Mouse (Mus musculus) stomach, embryonic 15.5 days (tissue): ENCODE results near the gene 4931406P16Rik. TPM values are rescaled to one million over a fixed set of nuclear protein-coding genes. Genes with fewer than 3 reads are reported as not detected.

ENCODE experiments used
- ATAC-seq: fragments of 200-750 bp; cut with Nextera tagmentation; 2 replicates; pipeline ENCODE4 v1.8.0; 2017; ENCODE audit warnings: low read depth, moderate number of reproducible peaks, moderate TSS enrichment; ENCODE audit not compliant: insufficient read depth, low FRiP score
- H3K27ac ChIP-seq: fragments of 300-500 bp; sonication (generic); 2 replicates; pipeline ENCODE4 v1.5.1; 2015; ENCODE audit warnings: mild to moderate bottlenecking, inconsistent platforms
- H3K27me3 ChIP-seq: fragments of 300-500 bp; sonication (generic); replicated peaks from 2 replicates; pipeline ENCODE4 v1.6.1; 2015; ENCODE audit warnings: inconsistent platforms
- H3K36me3 ChIP-seq: fragments of 300-500 bp; sonication (generic); 2 replicates; pipeline ENCODE4 v1.6.1; 2015; ENCODE audit warnings: inconsistent platforms
- H3K4me1 ChIP-seq: fragments of 300-500 bp; sonication (generic); 2 replicates; pipeline ENCODE4 v1.6.1; 2015; ENCODE audit warnings: inconsistent platforms
- H3K4me2 ChIP-seq: fragments of 300-500 bp; sonication (generic); 2 replicates; pipeline ENCODE4 v1.6.1; 2015; ENCODE audit warnings: mild to moderate bottlenecking, inconsistent platforms
- H3K4me3 ChIP-seq: fragments of 300-500 bp; sonication (generic); replicated peaks from 2 replicates; pipeline ENCODE4 v1.5.1; 2015; ENCODE audit warnings: inconsistent platforms
- H3K9ac ChIP-seq: fragments of 300-500 bp; sonication (generic); 2 replicates; pipeline ENCODE4 v1.6.1; 2015; ENCODE audit warnings: inconsistent platforms
- H3K9me3 ChIP-seq: fragments of 300-500 bp; sonication (generic); 2 replicates; pipeline ENCODE4 v1.6.1; 2016; ENCODE audit warnings: inconsistent platforms
- WGBS: fragments of 180-500 bp; shearing (Covaris S2); methylation state at CpG from one replicate; pipeline ENCODE4 v1.1.7; 2015; 5-methylcytosine and 5-hydroxymethylcytosine counted together
- polyA plus RNA-seq: library from polyadenylated mRNA; unstranded; fragments of >200 nt; fragmentation: Nextera tagmentation; extraction: Ambion mirVana; gene quantifications from 2 replicates; pipeline ENCODE4 v1.2.1, GENCODE M21; 2015

4931406P16Rik gene
- 27.9 and 28.2 TPM in 2 replicates for polyA plus RNA-seq

DNA sequence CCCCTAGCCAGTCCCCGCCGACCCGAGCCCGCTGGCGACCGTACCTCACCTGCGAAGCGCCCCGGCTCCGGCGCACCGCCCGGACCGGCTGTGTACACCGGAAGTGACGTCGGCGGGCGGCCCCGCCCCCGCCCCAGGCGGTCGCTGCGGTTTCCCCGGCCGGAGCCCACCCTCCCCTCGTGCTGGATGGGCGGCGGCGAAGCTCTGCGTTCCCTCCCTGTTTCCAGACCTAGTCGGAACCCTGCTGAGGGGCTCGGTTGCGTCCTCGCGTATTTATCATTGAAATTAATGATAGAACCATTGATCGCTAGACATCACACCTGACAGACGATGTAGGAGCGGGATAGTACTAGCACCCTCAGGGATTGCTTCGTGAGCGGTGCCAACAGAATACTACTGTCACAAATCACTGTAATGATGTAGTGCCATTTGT, at the start of gene 4931406P16Rik:
TSS of gene 4931406P16Rik (minus strand) at position 109 of the 433 bp plus-strand sequence.
- Histone ChIP-seq H3K9ac (peak within 1 kb of the TSS; percentile 89), H3K36me3 (no peaks in the 10 kb centered on the region), H3K4me1 (no peaks in the 10 kb centered on the region; the same call in 1 of the 2 replicates), H3K27me3 (no peaks in the 10 kb centered on the region), H3K4me2 (peak within 1 kb of the TSS; percentile 77), H3K9me3 (no peaks in the 10 kb centered on the region), H3K27ac (peak within 1 kb of the TSS; percentile 89), H3K4me3 (peak within 1 kb of the TSS; percentile 97)
- peak; percentile 88 for ATAC-seq
- WGBS: 1% methylated on average over 35 of the region's 41 CpGs

GRCm38 (mm10) chr7:34355629-34356028, 42.3 kb upstream of the 4931406P16Rik start:
- Histone ChIP-seq H3K4me1 (no peaks in the 10 kb centered on the region), H3K27ac (no peak overlapping the region), H3K36me3 (peaks cover 33% of the 10 kb centered on the region), H3K4me3 (no peak overlapping the region), H3K9ac (no peak overlapping the region), H3K4me2 (no peak overlapping the region), H3K9me3 (no peaks in the 10 kb centered on the region), H3K27me3 (no peaks in the 10 kb centered on the region)
- WGBS: 93% methylated on average over 4 of the region's 4 CpGs
- ATAC-seq: no peak

- 93% methylated on average over 1 of the region's 1 CpGs for WGBS
- Histone ChIP-seq H3K27me3 (no peaks in the 10 kb centered on the region), H3K9ac (no peak overlapping the region), H3K4me2 (no peak overlapping the region), H3K9me3 (no peaks in the 10 kb centered on the region), H3K4me1 (no peaks in the 10 kb centered on the region), H3K27ac (no peak overlapping the region), H3K36me3 (peaks cover 56% of the 10 kb centered on the region), H3K4me3 (no peak overlapping the region)
- no peak for ATAC-seq
Observed at GRCm38 (mm10) chr7:34351997-34352396, 38.6 kb upstream of the 4931406P16Rik start.

DNA sequence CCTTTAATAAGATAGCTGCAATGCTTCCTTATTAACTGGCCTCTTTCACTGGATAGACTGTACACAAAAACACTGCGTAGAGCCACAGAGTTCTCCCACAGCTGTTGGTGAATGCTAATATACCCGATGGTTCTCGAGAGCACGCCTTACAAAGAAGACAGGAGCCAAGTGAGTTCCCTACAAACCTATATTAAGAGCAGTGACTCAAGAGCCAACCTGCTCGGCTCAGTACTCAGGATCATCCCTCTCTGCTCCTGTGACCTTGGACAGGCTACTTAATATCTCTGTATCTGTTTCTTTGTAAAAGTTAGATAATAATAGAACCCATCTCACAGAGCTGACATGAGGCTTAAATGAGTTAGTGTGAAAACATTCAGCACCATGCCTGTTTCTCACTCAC, 36.8 kb upstream of the 4931406P16Rik start:
- H3K27me3 ChIP-seq: no peaks in the 10 kb centered on the region
- no peak overlapping the region for H3K4me2 ChIP-seq
- no peak for ATAC-seq
- WGBS: 94% methylated on average over 5 of the region's 5 CpGs
- H3K4me3 ChIP-seq: no peak overlapping the region
- peaks cover 59% of the 10 kb centered on the region for H3K36me3 ChIP-seq
- H3K9me3 ChIP-seq: no peaks in the 10 kb centered on the region
- H3K9ac ChIP-seq: no peak overlapping the region
- no peaks in the 10 kb centered on the region for H3K4me1 ChIP-seq
- H3K27ac ChIP-seq: no peak overlapping the region

GRCm38 (mm10) chr7:34348011-34348410, 34.7 kb upstream of the 4931406P16Rik start:
- Histone ChIP-seq H3K36me3 (peaks cover 63% of the 10 kb centered on the region), H3K9me3 (no peaks in the 10 kb centered on the region), H3K27me3 (no peaks in the 10 kb centered on the region), H3K27ac (no peak overlapping the region), H3K4me1 (no peaks in the 10 kb centered on the region), H3K9ac (no peak overlapping the region), H3K4me3 (no peak overlapping the region), H3K4me2 (no peak overlapping the region)
- WGBS: 72% methylated on average over 1 of the region's 1 CpGs
- no peak for ATAC-seq

- 84% methylated on average over 3 of the region's 3 CpGs for WGBS
- no peak for ATAC-seq
- Histone ChIP-seq H3K4me1 (no peaks in the 10 kb centered on the region), H3K27me3 (no peaks in the 10 kb centered on the region), H3K9me3 (no peaks in the 10 kb centered on the region), H3K36me3 (peaks cover 58% of the 10 kb centered on the region), H3K4me3 (no peak overlapping the region), H3K9ac (no peak overlapping the region), H3K27ac (no peak overlapping the region), H3K4me2 (no peak overlapping the region)
Observed at GRCm38 (mm10) chr7:34347041-34347440, 33.7 kb upstream of the 4931406P16Rik start.

- ATAC-seq: no peak
- Histone ChIP-seq H3K4me3 (no peak overlapping the region), H3K9ac (no peak overlapping the region), H3K27me3 (no peaks in the 10 kb centered on the region), H3K4me2 (no peak overlapping the region), H3K9me3 (no peaks in the 10 kb centered on the region), H3K4me1 (no peaks in the 10 kb centered on the region), H3K27ac (no peak overlapping the region), H3K36me3 (peaks cover 55% of the 10 kb centered on the region)
- 87% methylated on average over 4 of the region's 4 CpGs for WGBS
Observed at GRCm38 (mm10) chr7:34346505-34346904, 33.2 kb upstream of the 4931406P16Rik start.

DNA sequence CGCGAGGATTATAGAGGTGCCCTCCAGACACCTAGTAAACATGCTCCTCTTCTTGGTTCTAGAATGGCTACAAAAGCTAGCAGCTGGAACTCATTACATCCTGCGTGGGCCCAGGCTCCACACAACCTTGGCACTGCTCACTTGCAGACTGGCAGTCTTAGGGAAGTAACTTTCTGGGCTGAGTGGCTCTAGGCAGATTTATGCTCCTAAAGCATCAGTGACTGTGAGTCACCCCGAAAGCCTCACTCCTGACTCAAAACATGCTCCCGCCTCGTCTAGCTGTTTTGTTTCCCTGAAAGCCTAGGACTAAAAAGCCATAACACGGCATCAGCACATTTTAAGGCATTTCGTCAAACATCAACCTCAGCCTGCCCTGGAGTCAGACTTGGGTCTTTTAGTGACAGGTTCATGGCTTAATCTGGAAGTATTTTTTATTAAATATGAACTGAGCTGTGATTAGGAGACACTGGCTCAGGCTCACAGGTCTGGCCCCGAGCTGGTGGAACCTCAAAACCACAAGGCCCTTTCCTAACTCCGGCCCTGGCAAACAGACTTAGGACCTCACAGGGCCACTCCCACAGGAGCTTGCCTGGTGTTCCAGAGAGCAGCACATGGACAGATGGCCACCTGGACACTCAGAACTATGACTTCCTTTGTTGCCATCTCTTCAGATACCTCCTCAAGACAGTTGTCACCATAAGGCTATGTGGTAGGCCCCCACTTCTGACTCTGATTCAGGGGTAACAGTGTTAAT, 28.9 kb upstream of the 4931406P16Rik start:
- Histone ChIP-seq H3K4me1 (no peaks in the 10 kb centered on the region), H3K9ac (no peak overlapping the region), H3K27me3 (no peaks in the 10 kb centered on the region), H3K4me2 (no peak overlapping the region), H3K4me3 (no peak overlapping the region), H3K27ac (no peak overlapping the region), H3K36me3 (peaks cover 31% of the 10 kb centered on the region), H3K9me3 (no peaks in the 10 kb centered on the region)
- 84% methylated on average over 10 of the region's 10 CpGs for WGBS
- no peak for ATAC-seq

DNA sequence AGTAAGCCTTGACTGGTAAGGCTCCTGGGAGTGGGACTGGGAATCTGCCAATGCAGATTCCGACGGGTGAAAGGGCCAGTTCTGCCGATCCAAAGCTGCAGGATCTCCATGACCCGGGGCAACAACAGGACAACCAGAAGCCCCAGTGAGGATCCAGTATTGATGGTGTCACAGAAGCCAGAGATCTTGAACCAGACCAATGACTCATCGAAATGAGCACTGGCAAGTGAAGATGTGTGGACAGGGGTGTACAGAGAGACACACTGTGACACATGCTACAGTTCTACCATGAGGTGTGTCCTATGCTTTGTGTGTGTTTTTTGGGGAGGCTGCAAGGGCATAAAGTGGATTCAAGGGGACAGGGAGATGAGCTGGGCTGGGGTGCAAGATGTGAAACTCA, 27.5 kb upstream of the 4931406P16Rik start:
- Histone ChIP-seq H3K9me3 (no peaks in the 10 kb centered on the region), H3K27me3 (no peaks in the 10 kb centered on the region), H3K4me1 (no peaks in the 10 kb centered on the region), H3K4me2 (no peak overlapping the region), H3K9ac (no peak overlapping the region), H3K27ac (no peak overlapping the region), H3K36me3 (peaks cover 23% of the 10 kb centered on the region; the same call in 1 of the 2 replicates), H3K4me3 (no peak overlapping the region)
- ATAC-seq: no peak
- WGBS: 79% methylated on average over 5 of the region's 5 CpGs

GRCm38 (mm10) chr7:34339164-34339489, 25.8 kb upstream of the 4931406P16Rik start:
- no peaks in the 10 kb centered on the region for H3K9me3 ChIP-seq
- no peaks in the 10 kb centered on the region for H3K27me3 ChIP-seq
- no peak overlapping the region for H3K9ac ChIP-seq
- H3K4me3 ChIP-seq: no peak overlapping the region
- no peak for ATAC-seq
- no peak overlapping the region for H3K4me2 ChIP-seq
- H3K36me3 ChIP-seq: peaks cover 21% of the 10 kb centered on the region; the same call in 1 of the 2 replicates
- H3K27ac ChIP-seq: no peak overlapping the region
- 80% methylated on average over 5 of the region's 5 CpGs for WGBS
- no peaks in the 10 kb centered on the region for H3K4me1 ChIP-seq

DNA sequence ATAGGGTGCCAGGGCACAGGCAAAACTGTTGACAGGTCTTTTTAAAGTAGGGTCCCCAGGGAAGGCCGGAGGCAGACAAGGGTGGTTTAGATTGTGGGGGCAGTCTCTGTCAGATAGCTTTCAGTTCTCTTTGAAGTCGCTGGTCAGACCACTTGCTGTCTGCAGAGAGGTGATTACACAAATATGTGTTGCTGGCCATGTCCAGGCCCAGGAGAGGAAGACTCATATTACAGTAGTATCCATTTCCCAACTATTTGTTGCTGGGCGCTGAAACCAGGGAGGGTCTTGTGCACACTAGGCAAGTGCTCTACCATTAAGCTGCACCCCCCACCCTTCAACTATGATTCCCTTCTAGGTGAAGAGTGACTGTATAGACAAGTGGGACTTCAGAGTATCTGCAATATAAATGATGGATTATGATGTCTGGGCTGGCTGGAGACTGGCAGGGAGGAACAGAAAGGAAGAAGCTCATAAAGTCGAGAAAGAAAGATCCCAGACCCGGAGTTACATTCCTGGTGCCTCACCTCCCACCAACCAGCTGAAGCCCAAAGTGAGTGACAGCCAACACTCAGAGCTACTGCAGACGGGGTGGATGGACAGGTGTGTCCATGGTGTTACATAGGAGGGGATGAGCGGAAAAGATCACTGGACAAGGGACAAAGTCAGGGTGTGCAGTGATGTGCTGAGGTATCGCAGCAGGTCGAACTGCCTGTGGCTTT, 25.3 kb upstream of the 4931406P16Rik start:
- H3K9ac ChIP-seq: no peak overlapping the region
- 70% methylated on average over 9 of the region's 9 CpGs for WGBS

GRCm38 (mm10) chr7:34337268-34337667, 23.9 kb upstream of the 4931406P16Rik start:
- Histone ChIP-seq H3K4me3 (no peak overlapping the region), H3K9me3 (no peaks in the 10 kb centered on the region), H3K9ac (no peak overlapping the region), H3K36me3 (peaks cover 12% of the 10 kb centered on the region; the same call in 1 of the 2 replicates), H3K4me2 (no peak overlapping the region), H3K4me1 (no peaks in the 10 kb centered on the region), H3K27me3 (no peaks in the 10 kb centered on the region), H3K27ac (no peak overlapping the region)
- no peak for ATAC-seq
- 88% methylated on average over 2 of the region's 2 CpGs for WGBS

More for the DNA sequence above, 25.3 kb upstream of the 4931406P16Rik start:
- H3K9me3 ChIP-seq: no peaks in the 10 kb centered on the region
- H3K4me2 ChIP-seq: no peak overlapping the region
- peaks cover 16% of the 10 kb centered on the region; the same call in 1 of the 2 replicates for H3K36me3 ChIP-seq
- no peak overlapping the region for H3K4me3 ChIP-seq
- no peaks in the 10 kb centered on the region for H3K4me1 ChIP-seq
- ATAC-seq: no peak
- H3K27me3 ChIP-seq: no peaks in the 10 kb centered on the region
- H3K27ac ChIP-seq: no peak overlapping the region
